Mouse (Mus musculus): ENCODE results near the gene Metap2. TPM values are rescaled to one million over a fixed set of nuclear protein-coding genes. Genes with fewer than 3 reads are reported as not detected.

Metap2 gene
- polyA plus RNA-seq, 1 experiment from 2014 or later = 162 TPM

GRCm38 (mm10) chr10:93911326-93911725 lies 14.4 kb upstream of the Metap2 start:
- ATAC-seq (ENCODE audit: insufficient read depth) = no peak
- 18% methylated on average over 5 of the region's 5 CpGs for WGBS (ENCODE audit: insufficient replicate concordance)
- H3K4me3 ChIP-seq (replicated peaks) = no peak overlapping the region
- no peak overlapping the region for H3K9ac ChIP-seq
- H3K4me1 ChIP-seq (replicated peaks) = peaks cover 55% of the 10 kb centered on the region
- no peaks in the 10 kb centered on the region for H3K27me3 ChIP-seq
- H3K27ac ChIP-seq (replicated peaks) = peak overlapping the region; percentile 79
- H3K4me2 ChIP-seq = 0 out of 2 replicates have a peak overlapping the region, but pooled peaks have one; percentile 21
- H3K9me3 ChIP-seq (replicated peaks) = no peaks in the 10 kb centered on the region
- H3K36me3 ChIP-seq (replicated peaks) = no peaks in the 10 kb centered on the region

DNA sequence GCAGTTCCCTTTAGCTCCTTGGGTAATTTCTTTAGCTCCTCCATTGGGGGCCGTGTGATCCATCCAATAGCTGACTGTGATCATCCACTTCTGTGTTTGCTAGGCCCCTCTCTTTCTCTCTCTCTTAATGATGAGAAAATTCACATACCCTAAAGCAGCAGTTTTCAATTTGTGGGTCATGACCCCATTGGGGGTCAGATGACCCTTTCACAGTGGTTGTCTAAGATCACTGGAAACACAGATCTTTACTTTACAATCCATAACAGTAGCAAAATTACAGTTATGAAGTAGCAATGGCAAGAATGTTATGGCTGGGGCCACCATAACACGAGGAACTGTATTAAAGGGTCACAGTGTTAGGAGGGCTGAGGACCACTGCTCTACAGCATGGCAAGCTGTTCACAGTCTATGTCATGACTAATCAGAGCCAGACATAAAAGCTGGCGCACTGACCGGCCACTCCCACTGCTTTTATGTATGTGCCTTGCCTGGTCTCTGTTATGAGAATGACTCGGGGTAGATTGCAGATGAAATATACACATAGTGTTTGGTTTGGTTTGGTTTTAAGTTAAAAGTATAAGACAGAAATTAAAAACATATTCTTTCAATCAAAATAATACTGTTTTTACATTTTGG lies 13.0 kb upstream of the Metap2 start:
- Histone ChIP-seq H3K4me3 (replicated peaks) (no peak overlapping the region), H3K4me1 (replicated peaks) (peaks cover 45% of the 10 kb centered on the region), H3K27ac (replicated peaks) (no peak overlapping the region), H3K9ac (no peak overlapping the region), H3K36me3 (replicated peaks) (no peaks in the 10 kb centered on the region), H3K27me3 (no peaks in the 10 kb centered on the region), H3K4me2 (no peak overlapping the region), H3K9me3 (replicated peaks) (no peaks in the 10 kb centered on the region)
- 67% methylated on average over 5 of the region's 5 CpGs for WGBS (ENCODE audit: insufficient replicate concordance)
- ATAC-seq (ENCODE audit: insufficient read depth) = no peak

GRCm38 (mm10) chr10:93909015-93909414 lies 12.1 kb upstream of the Metap2 start:
- no peak for ATAC-seq (ENCODE audit: insufficient read depth)
- H3K4me3 ChIP-seq (replicated peaks) = no peak overlapping the region

DNA sequence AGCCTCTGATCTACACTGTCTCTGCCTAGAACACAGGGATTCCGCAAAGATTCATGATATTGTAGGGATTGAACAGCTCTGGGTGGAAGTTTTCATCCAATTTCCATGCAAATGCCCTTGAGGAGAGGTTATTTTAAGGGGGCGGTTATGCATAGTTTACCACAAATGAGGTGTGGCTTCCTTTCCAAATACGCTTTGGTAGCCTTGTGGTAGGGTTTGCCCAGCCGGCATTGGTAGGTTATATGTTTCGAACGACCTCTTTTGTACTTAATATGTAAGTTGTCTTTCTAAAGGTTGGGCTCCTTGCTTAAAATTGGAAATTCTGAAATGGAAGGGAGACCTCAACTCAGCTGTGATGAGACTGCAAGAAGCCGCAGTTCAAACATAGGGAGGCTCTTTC lies 11.6 kb upstream of the Metap2 start:
- ATAC-seq (ENCODE audit: insufficient read depth) = no peak
- no peaks in the 10 kb centered on the region for H3K36me3 ChIP-seq (replicated peaks)
- H3K4me1 ChIP-seq (replicated peaks) = peaks cover 44% of the 10 kb centered on the region
- H3K27me3 ChIP-seq = no peaks in the 10 kb centered on the region
- no peak overlapping the region for H3K4me3 ChIP-seq (replicated peaks)
- no peak overlapping the region for H3K4me2 ChIP-seq
- 52% methylated on average over 7 of the region's 7 CpGs for WGBS (ENCODE audit: insufficient replicate concordance)
- no peak overlapping the region for H3K27ac ChIP-seq (replicated peaks)
- no peaks in the 10 kb centered on the region for H3K9me3 ChIP-seq (replicated peaks)
- H3K9ac ChIP-seq = no peak overlapping the region

More at GRCm38 (mm10) chr10:93909015-93909414, 12.1 kb upstream of the Metap2 start:
- no peaks in the 10 kb centered on the region for H3K36me3 ChIP-seq (replicated peaks)
- no peak overlapping the region for H3K4me2 ChIP-seq
- H3K9me3 ChIP-seq (replicated peaks) = no peaks in the 10 kb centered on the region
- 75% methylated on average over 1 of the region's 1 CpGs for WGBS (ENCODE audit: insufficient replicate concordance)
- peaks cover 41% of the 10 kb centered on the region for H3K4me1 ChIP-seq (replicated peaks)
- no peak overlapping the region for H3K27ac ChIP-seq (replicated peaks)
- H3K27me3 ChIP-seq = no peaks in the 10 kb centered on the region
- H3K9ac ChIP-seq = no peak overlapping the region

DNA sequence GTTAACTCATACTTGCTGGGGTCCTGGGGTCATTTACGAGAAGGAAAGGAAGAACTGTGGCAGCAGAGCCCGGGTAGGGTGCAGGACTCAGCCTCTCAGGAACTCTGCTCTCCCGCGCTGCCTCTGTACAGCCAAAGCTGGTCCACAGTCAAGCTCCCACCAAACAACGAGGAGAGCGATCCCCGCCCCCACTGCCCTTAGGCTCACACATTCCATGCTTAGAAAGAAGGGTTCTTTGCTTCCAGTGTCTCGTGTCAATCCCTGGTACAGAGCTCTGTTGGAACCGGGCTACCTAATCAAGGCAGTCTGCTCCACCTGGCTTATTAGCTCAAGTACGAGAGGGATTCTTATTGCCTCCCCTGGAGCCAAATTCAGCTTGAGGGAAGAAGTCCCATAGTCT lies 10.5 kb upstream of the Metap2 start:
- Histone ChIP-seq H3K4me1 (replicated peaks) (peaks cover 34% of the 10 kb centered on the region), H3K9ac (no peak overlapping the region), H3K27me3 (peaks cover 3% of the 10 kb centered on the region; the same call in 1 of the 2 replicates), H3K4me2 (no peak overlapping the region), H3K4me3 (replicated peaks) (no peak overlapping the region), H3K36me3 (replicated peaks) (no peaks in the 10 kb centered on the region), H3K9me3 (replicated peaks) (no peaks in the 10 kb centered on the region), H3K27ac (replicated peaks) (no peak overlapping the region)
- ATAC-seq (ENCODE audit: insufficient read depth) = no peak
- WGBS (ENCODE audit: insufficient replicate concordance) = 60% methylated on average over 10 of the region's 10 CpGs

- no peak for ATAC-seq (ENCODE audit: insufficient read depth)
- H3K4me1 ChIP-seq (replicated peaks) = peaks cover 13% of the 10 kb centered on the region
- H3K9me3 ChIP-seq (replicated peaks) = no peaks in the 10 kb centered on the region
- H3K4me3 ChIP-seq (replicated peaks) = no peak overlapping the region
- H3K27me3 ChIP-seq = peaks cover 11% of the 10 kb centered on the region; the same call in 1 of the 2 replicates
- H3K9ac ChIP-seq = no peak overlapping the region
- WGBS (ENCODE audit: insufficient replicate concordance) = 52% methylated on average over 11 of the region's 11 CpGs
- H3K36me3 ChIP-seq (replicated peaks) = no peaks in the 10 kb centered on the region
- H3K27ac ChIP-seq (replicated peaks) = no peak overlapping the region
- H3K4me2 ChIP-seq = no peak overlapping the region
These were observed 3.0 kb upstream of the Metap2 start for GRCm38 (mm10) chr10:93899907-93900306.

GRCm38 (mm10) chr10:93899303-93899702 lies 2.4 kb upstream of the Metap2 start:
- Histone ChIP-seq H3K27me3 (peaks cover 11% of the 10 kb centered on the region; the same call in 1 of the 2 replicates), H3K4me3 (replicated peaks) (no peak overlapping the region), H3K4me2 (no peak overlapping the region), H3K9me3 (replicated peaks) (no peaks in the 10 kb centered on the region), H3K36me3 (replicated peaks) (no peaks in the 10 kb centered on the region), H3K4me1 (replicated peaks) (peaks cover 17% of the 10 kb centered on the region), H3K9ac (no peak overlapping the region), H3K27ac (replicated peaks) (no peak overlapping the region)
- ATAC-seq (ENCODE audit: insufficient read depth) = no peak
- 37% methylated on average over 2 of the region's 2 CpGs for WGBS (ENCODE audit: insufficient replicate concordance)

- Histone ChIP-seq H3K4me3 (replicated peaks) (no peak overlapping the region), H3K4me2 (peak overlapping the region; percentile 18; the same call in 1 of the 2 replicates), H3K36me3 (replicated peaks) (no peaks in the 10 kb centered on the region), H3K27ac (replicated peaks) (peak overlapping the region; percentile 93), H3K27me3 (no peaks in the 10 kb centered on the region), H3K4me1 (replicated peaks) (peaks cover 57% of the 10 kb centered on the region), H3K9me3 (replicated peaks) (no peaks in the 10 kb centered on the region), H3K9ac (no peak overlapping the region)
- peak; percentile 53 for ATAC-seq (ENCODE audit: insufficient read depth)
- 38% methylated on average over 4 of the region's 4 CpGs for WGBS (ENCODE audit: insufficient replicate concordance)
These were observed 4.3 kb downstream of the Metap2 start for GRCm38 (mm10) chr10:93892551-93892950.

DNA sequence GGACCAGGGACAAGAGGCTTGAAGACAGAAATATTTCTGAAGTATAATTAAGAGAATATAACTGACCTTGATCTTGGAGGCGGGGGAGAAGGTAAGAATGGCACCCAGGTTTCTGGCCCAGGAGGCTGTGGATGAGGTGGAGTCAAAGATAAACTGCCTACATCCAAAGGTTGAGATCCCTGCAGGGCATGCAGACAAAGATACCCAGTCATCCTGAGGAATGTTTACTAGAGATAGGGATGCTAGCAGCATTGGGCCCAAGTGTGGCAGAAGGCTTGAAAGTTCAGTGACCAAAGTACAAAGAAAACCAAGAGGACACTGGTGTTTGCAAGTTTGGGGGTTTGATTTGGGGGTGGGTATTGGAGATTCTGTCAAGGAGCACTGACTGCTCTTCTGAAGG lies 5.9 kb downstream of the Metap2 start:
- H3K4me1 ChIP-seq (replicated peaks) = peaks cover 70% of the 10 kb centered on the region
- WGBS (ENCODE audit: insufficient replicate concordance) = 29% methylated on average over 1 of the region's 1 CpGs
- H3K4me3 ChIP-seq (replicated peaks) = peak overlapping the region; percentile 89
- peak overlapping the region; percentile 82 for H3K4me2 ChIP-seq
- peak overlapping the region; percentile 95 for H3K9ac ChIP-seq
- no peaks in the 10 kb centered on the region for H3K9me3 ChIP-seq (replicated peaks)
- peak overlapping the region; percentile 93 for H3K27ac ChIP-seq (replicated peaks)
- peaks cover 12% of the 10 kb centered on the region for H3K36me3 ChIP-seq (replicated peaks)
- ATAC-seq (ENCODE audit: insufficient read depth) = peak; percentile 83
- H3K27me3 ChIP-seq = no peaks in the 10 kb centered on the region

GRCm38 (mm10) chr10:93890565-93890964 lies 6.3 kb downstream of the Metap2 start:
- no peaks in the 10 kb centered on the region for H3K27me3 ChIP-seq
- 0 out of 2 replicates have a peak, but pooled peaks have one; percentile 10 for ATAC-seq (ENCODE audit: insufficient read depth)
- H3K4me3 ChIP-seq (replicated peaks) = peak overlapping the region; percentile 89
- H3K9ac ChIP-seq = peak overlapping the region; percentile 95
- H3K4me1 ChIP-seq (replicated peaks) = peaks cover 75% of the 10 kb centered on the region
- peaks cover 17% of the 10 kb centered on the region for H3K36me3 ChIP-seq (replicated peaks)
- H3K27ac ChIP-seq (replicated peaks) = peak overlapping the region; percentile 93
- peak overlapping the region; percentile 82 for H3K4me2 ChIP-seq
- WGBS (ENCODE audit: insufficient replicate concordance) = 52% methylated on average over 4 of the region's 4 CpGs
- H3K9me3 ChIP-seq (replicated peaks) = no peaks in the 10 kb centered on the region

DNA sequence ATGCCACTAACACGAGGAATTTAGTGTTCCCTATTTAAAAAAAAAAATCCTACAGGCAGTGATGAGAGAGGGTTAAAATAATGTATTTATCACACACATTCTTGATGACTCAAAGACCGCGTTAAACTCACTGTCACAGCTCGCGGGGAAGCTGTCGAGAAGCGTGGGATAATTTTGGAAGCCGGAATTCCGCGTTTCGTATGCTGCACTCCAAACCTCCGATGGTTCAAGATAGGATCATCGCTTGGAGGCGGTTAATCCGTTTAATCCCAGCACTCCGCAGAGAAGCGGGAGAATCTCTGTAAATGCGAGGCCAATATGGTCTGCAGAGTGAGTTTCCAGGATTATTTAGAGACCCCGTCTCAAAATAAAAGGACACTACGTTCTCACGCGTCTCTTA lies 6.9 kb downstream of the Metap2 start:
- WGBS (ENCODE audit: insufficient replicate concordance) = 2% methylated on average over 22 of the region's 22 CpGs
- Histone ChIP-seq H3K4me1 (replicated peaks) (peaks cover 79% of the 10 kb centered on the region), H3K4me3 (replicated peaks) (peak overlapping the region; percentile 89), H3K9ac (peak overlapping the region; percentile 95), H3K4me2 (peak overlapping the region; percentile 82), H3K36me3 (replicated peaks) (peaks cover 23% of the 10 kb centered on the region), H3K27ac (replicated peaks) (peak overlapping the region; percentile 93), H3K27me3 (no peaks in the 10 kb centered on the region), H3K9me3 (replicated peaks) (no peaks in the 10 kb centered on the region)
- 0 out of 2 replicates have a peak, but pooled peaks have one; percentile 3 for ATAC-seq (ENCODE audit: insufficient read depth)
